Mouse (Mus musculus): ENCODE measurements around the gene Rxfp2.

GRCm38 (mm10) chr5:150023476-150023875, 5.0 kb downstream of the Rxfp2 start:
- TF ChIP-seq FOSL1 (IDR thresholded peaks at IDR 0.05; ENCODE audit: insufficient read depth, low read length, poor library complexity, severe bottlenecking) (no peak), CTCF (IDR thresholded peaks at IDR 0.05; ENCODE audit: control insufficient read depth, insufficient read depth, insufficient read length) (no peak)

Measured in C2C12 (cell line).